Mouse (Mus musculus) midbrain, embryonic 14.5 days (tissue): Measurements from ENCODE around the gene Sphk1. TPM values are rescaled to one million over a fixed set of nuclear protein-coding genes. Genes with fewer than 3 reads are reported as not detected.

ENCODE experiments used
- ATAC-seq: fragments of 200-750 bp; cut with Nextera tagmentation; 2 replicates; pipeline ENCODE4 v1.8.0; 2017; ENCODE audit warnings: moderate number of reproducible peaks, moderate library complexity; ENCODE audit not compliant: low FRiP score, low TSS enrichment
- DNase-seq: peaks from one replicate; pipeline ENCODE4 v3.0.0-alpha.2; 2015
- H3K27ac ChIP-seq: fragments of 300-500 bp; sonication (generic); replicated peaks from 2 replicates; pipeline ENCODE4 v1.5.1; 2014; ENCODE audit warnings: mild to moderate bottlenecking, low read depth, low read length, moderate library complexity
- H3K27me3 ChIP-seq: fragments of 300-500 bp; sonication (generic); 2 replicates; pipeline ENCODE4 v1.6.1; 2014; ENCODE audit warnings: low read length, control low read depth, mixed read lengths; ENCODE audit not compliant: control insufficient read depth, insufficient read depth
- H3K36me3 ChIP-seq: fragments of 300-500 bp; sonication (generic); 2 replicates; pipeline ENCODE4 v1.6.1; 2014; ENCODE audit warnings: low read length, control low read depth; ENCODE audit not compliant: control insufficient read depth, insufficient read depth
- H3K4me1 ChIP-seq: fragments of 300-500 bp; sonication (generic); 2 replicates; pipeline ENCODE4 v1.6.1; 2014; ENCODE audit warnings: mild to moderate bottlenecking, antibody characterized with exemption, low read length, control low read depth; ENCODE audit not compliant: control insufficient read depth, insufficient read depth
- H3K4me2 ChIP-seq: fragments of 300-500 bp; sonication (generic); 2 replicates; pipeline ENCODE4 v1.6.1; 2014; ENCODE audit warnings: mild to moderate bottlenecking, low read length, moderate library complexity
- H3K4me3 ChIP-seq: fragments of 300-500 bp; sonication (generic); replicated peaks from 2 replicates; pipeline ENCODE4 v1.5.1; 2014; ENCODE audit warnings: low read depth, low read length
- H3K9ac ChIP-seq: fragments of 300-500 bp; sonication (generic); replicated peaks from 2 replicates; pipeline ENCODE4 v1.6.1; 2014; ENCODE audit warnings: mild to moderate bottlenecking, low read length, moderate library complexity
- H3K9me3 ChIP-seq: fragments of 300-500 bp; sonication (generic); 2 replicates; pipeline ENCODE4 v1.6.1; 2016; ENCODE audit warnings: low read length, control low read depth, mixed read lengths; ENCODE audit not compliant: control insufficient read depth
- WGBS: fragments of 180-500 bp; shearing (Covaris S2); extraction: QIAGEN DNeasy Blood & Tissue Kit; methylation state at CpG from one replicate; pipeline ENCODE4 v1.1.7; 2014; 5-methylcytosine and 5-hydroxymethylcytosine counted together
- polyA plus RNA-seq: library from polyadenylated mRNA; unstranded; fragments of >200 nt; fragmentation: Nextera tagmentation; extraction: Ambion mirVana; gene quantifications from 2 replicates; pipeline ENCODE4 v1.2.1, GENCODE M21; 2014

Gene Sphk1
- polyA plus RNA-seq, 1 experiment from 2014 or later = 5.4 TPM

GRCm38 (mm10) chr11:116554171-116554878 is 23.6 kb downstream of the Sphk1 start:
- no peak for ATAC-seq
- Histone ChIP-seq H3K4me3 (no peak overlapping the region), H3K4me1 (peaks cover 19% of the 10 kb centered on the region), H3K9ac (no peak overlapping the region), H3K4me2 (peak overlapping the region; percentile 14; the same call in 1 of the 2 replicates), H3K27me3 (no peaks in the 10 kb centered on the region), H3K27ac (peak overlapping the region; percentile 74), H3K36me3 (no peaks in the 10 kb centered on the region), H3K9me3 (no peaks in the 10 kb centered on the region)
- DNase-seq = peak; percentile 90
- WGBS = 30% methylated on average over 12 of the region's 12 CpGs

GRCm38 (mm10) chr11:116555572-116555971 is 24.8 kb downstream of the Sphk1 start:
- no peak overlapping the region for H3K4me2 ChIP-seq
- peaks cover 19% of the 10 kb centered on the region for H3K4me1 ChIP-seq
- no peak overlapping the region for H3K4me3 ChIP-seq
- H3K9ac ChIP-seq = no peak overlapping the region
- no peaks in the 10 kb centered on the region for H3K36me3 ChIP-seq
- H3K27ac ChIP-seq = no peak overlapping the region
- DNase-seq (peak; percentile 29), ATAC-seq (no peak)
- 78% methylated on average over 1 of the region's 1 CpGs for WGBS
- H3K27me3 ChIP-seq = no peaks in the 10 kb centered on the region
- no peaks in the 10 kb centered on the region for H3K9me3 ChIP-seq

GRCm38 (mm10) chr11:116556308-116556707 is 25.6 kb downstream of the Sphk1 start:
- Histone ChIP-seq H3K9me3 (no peaks in the 10 kb centered on the region), H3K4me3 (no peak overlapping the region), H3K9ac (no peak overlapping the region), H3K27me3 (no peaks in the 10 kb centered on the region), H3K36me3 (no peaks in the 10 kb centered on the region), H3K4me1 (peaks cover 19% of the 10 kb centered on the region), H3K4me2 (no peak overlapping the region), H3K27ac (no peak overlapping the region)
- WGBS = 79% methylated on average over 6 of the region's 6 CpGs
- ATAC-seq (no peak), DNase-seq (no peak)

GRCm38 (mm10) chr11:116565283-116566041 is 34.7 kb downstream of the Sphk1 start:
- no peak overlapping the region for H3K4me3 ChIP-seq
- WGBS = 80% methylated on average over 7 of the region's 7 CpGs
- 0 out of 2 replicates have a peak, but pooled peaks cover 2% of the 10 kb centered on the region for H3K36me3 ChIP-seq
- H3K4me2 ChIP-seq = no peak overlapping the region
- ATAC-seq (no peak), DNase-seq (no peak)
- no peaks in the 10 kb centered on the region for H3K9me3 ChIP-seq
- no peak overlapping the region for H3K27ac ChIP-seq
- no peaks in the 10 kb centered on the region for H3K27me3 ChIP-seq
- no peak overlapping the region for H3K9ac ChIP-seq
- H3K4me1 ChIP-seq = no peaks in the 10 kb centered on the region

GRCm38 (mm10) chr11:116567531-116567930 is 36.8 kb downstream of the Sphk1 start:
- no peak overlapping the region for H3K9ac ChIP-seq
- WGBS = 88% methylated on average over 8 of the region's 8 CpGs
- H3K4me1 ChIP-seq = no peaks in the 10 kb centered on the region
- ATAC-seq (no peak), DNase-seq (no peak)
- H3K36me3 ChIP-seq = 0 out of 2 replicates have a peak, but pooled peaks cover 2% of the 10 kb centered on the region
- no peaks in the 10 kb centered on the region for H3K9me3 ChIP-seq
- no peaks in the 10 kb centered on the region for H3K27me3 ChIP-seq
- H3K4me2 ChIP-seq = no peak overlapping the region
- no peak overlapping the region for H3K4me3 ChIP-seq
- H3K27ac ChIP-seq = no peak overlapping the region

GRCm38 (mm10) chr11:116570821-116571220 is 40.1 kb downstream of the Sphk1 start:
- 88% methylated on average over 7 of the region's 7 CpGs for WGBS
- H3K4me1 ChIP-seq = peaks cover 30% of the 10 kb centered on the region
- no peaks in the 10 kb centered on the region for H3K27me3 ChIP-seq
- H3K4me2 ChIP-seq = no peak overlapping the region
- DNase-seq (no peak), ATAC-seq (no peak)
- H3K36me3 ChIP-seq = no peaks in the 10 kb centered on the region
- no peaks in the 10 kb centered on the region for H3K9me3 ChIP-seq
- H3K9ac ChIP-seq = no peak overlapping the region
- H3K27ac ChIP-seq = no peak overlapping the region
- H3K4me3 ChIP-seq = no peak overlapping the region

GRCm38 (mm10) chr11:116571767-116572679 is 41.3 kb downstream of the Sphk1 start:
- no peak for DNase-seq
- Histone ChIP-seq H3K36me3 (no peaks in the 10 kb centered on the region), H3K27me3 (no peaks in the 10 kb centered on the region), H3K4me3 (no peak overlapping the region), H3K9me3 (no peaks in the 10 kb centered on the region), H3K4me2 (no peak overlapping the region), H3K9ac (no peak overlapping the region), H3K27ac (no peak overlapping the region), H3K4me1 (peaks cover 37% of the 10 kb centered on the region)
- 89% methylated on average over 19 of the region's 19 CpGs for WGBS
- ATAC-seq = no peak

- H3K27ac ChIP-seq = no peak overlapping the region; the same call in 1 of the 2 replicates
- H3K9ac ChIP-seq = no peak overlapping the region
- H3K9me3 ChIP-seq = no peaks in the 10 kb centered on the region
- WGBS = 59% methylated on average over 12 of the region's 12 CpGs
- no peak overlapping the region for H3K4me3 ChIP-seq
- DNase-seq = no peak
- H3K27me3 ChIP-seq = no peaks in the 10 kb centered on the region
- no peaks in the 10 kb centered on the region for H3K36me3 ChIP-seq
- no peak overlapping the region for H3K4me2 ChIP-seq
- ATAC-seq = no peak
- peaks cover 37% of the 10 kb centered on the region for H3K4me1 ChIP-seq
Observed at GRCm38 (mm10) chr11:116572756-116573543, 42.2 kb downstream of the Sphk1 start.
